Mouse (Mus musculus) cerebellum, adult 9-10 months (tissue): ENCODE measurements around the gene Nlrp9c.
"Not testable (repeated sequence)": the region's sequence is repeated elsewhere in the genome, so short reads cannot be mapped to it uniquely, and the experiment has no call there.

ENCODE experiments used
- DNase-seq: peaks from one replicate; pipeline ENCODE4 v3.0.0; 2022

Gene Nlrp9c

GRCm38 (mm10) chr7:26403600-26403999, at the start of gene Nlrp9c:
TSS of gene Nlrp9c (minus strand) at chr7:26403700.
- DNase-seq, result not testable (repeated sequence)

GRCm38 (mm10) chr7:26434813-26435212, 31.3 kb upstream of the Nlrp9c start, which contains the start of gene Nlrp4a:
TSS of gene Nlrp4a (plus strand) at chr7:26435113.
- DNase-seq, result no peak

- DNase-seq, result not testable (repeated sequence)
Observed at GRCm38 (mm10) chr7:26391811-26392210, 11.7 kb downstream of the Nlrp9c start.

DNA sequence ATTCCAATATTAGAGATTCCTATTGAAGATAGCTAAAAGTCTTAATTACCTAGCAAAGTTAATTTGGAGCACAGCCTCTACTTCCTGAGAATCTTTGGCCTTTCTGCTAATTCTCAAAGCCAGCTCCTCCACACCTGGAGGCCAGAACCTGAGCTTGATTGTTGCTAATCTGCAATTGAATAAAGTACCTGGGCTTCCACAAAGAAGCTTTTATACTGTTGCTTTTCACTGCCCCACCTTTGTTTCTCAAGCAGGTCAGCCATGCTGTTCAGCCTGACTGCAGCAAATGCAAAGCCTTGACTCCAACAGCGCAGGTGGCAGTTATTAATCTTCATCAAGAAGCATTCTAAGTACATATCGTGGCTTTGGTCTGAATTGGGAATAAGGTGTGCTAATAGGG, 12.4 kb downstream of the Nlrp9c start:
- not testable (repeated sequence) for DNase-seq

DNA sequence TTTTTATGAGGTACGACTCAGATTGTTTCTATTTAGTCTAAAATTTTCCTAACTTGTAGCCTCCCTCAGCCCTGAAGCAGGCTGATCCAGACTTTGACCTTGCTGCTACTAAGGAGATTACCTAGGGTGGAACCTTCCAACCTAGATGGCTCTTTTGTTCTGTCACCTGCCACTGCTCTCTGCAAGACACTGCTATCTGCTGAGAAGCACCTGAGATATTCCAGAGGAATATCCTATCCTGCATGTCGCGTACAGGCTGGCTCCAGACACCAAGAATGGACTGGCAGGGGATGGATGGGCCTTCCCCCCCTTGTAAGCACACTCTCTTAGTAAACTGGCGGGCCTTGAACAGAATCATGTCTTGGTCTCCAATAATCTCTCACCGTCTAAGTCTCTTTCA, 16.8 kb downstream of the Nlrp9c start:
- DNase-seq, result not testable (repeated sequence)

- no peak for DNase-seq
Observed at GRCm38 (mm10) chr7:26380807-26381206, 22.7 kb downstream of the Nlrp9c start.

GRCm38 (mm10) chr7:26373221-26373620, 30.3 kb downstream of the Nlrp9c start:
- DNase-seq, result not testable (repeated sequence)

GRCm38 (mm10) chr7:26356719-26357118, 46.8 kb downstream of the Nlrp9c start:
- DNase-seq, result not testable (repeated sequence)

GRCm38 (mm10) chr7:26352258-26352657, 51.2 kb downstream of the Nlrp9c start:
- not testable (repeated sequence) for DNase-seq

DNA sequence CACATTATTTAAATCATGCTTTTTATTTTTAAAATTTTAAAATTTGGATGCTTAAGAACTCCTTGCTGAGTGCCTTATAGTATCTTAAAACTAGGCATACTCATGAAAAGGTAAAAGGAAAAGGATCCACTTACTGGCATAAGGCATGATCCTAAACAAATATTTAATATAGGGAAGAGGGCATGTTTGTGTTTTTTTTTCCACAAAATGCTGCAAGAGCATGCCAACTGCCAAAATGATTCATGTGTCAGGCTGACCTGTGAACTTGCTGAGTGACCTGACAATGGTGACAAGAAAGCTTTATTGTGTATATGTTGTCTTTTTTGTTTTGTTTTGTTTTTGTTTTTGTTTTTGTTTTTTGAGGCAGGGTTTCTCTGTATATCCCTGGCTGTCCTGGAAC, 53.3 kb downstream of the Nlrp9c start:
- DNase-seq, result not testable (repeated sequence)

- not testable (repeated sequence) for DNase-seq
Observed at GRCm38 (mm10) chr7:26320361-26320760, 83.1 kb downstream of the Nlrp9c start.

- not testable (repeated sequence) for DNase-seq
Observed at GRCm38 (mm10) chr7:26315809-26316208, 87.7 kb downstream of the Nlrp9c start.

- not testable (repeated sequence) for DNase-seq
Observed at GRCm38 (mm10) chr7:26315194-26315593, 88.3 kb downstream of the Nlrp9c start.

- DNase-seq, result not testable (repeated sequence)
Observed at GRCm38 (mm10) chr7:26311786-26312185, 91.7 kb downstream of the Nlrp9c start.

GRCm38 (mm10) chr7:26306926-26307325, 96.6 kb downstream of the Nlrp9c start, which contains the start of gene Cyp2a4:
TSS of gene Cyp2a4 (plus strand) at chr7:26307169.
- DNase-seq, result not testable (repeated sequence)

DNA sequence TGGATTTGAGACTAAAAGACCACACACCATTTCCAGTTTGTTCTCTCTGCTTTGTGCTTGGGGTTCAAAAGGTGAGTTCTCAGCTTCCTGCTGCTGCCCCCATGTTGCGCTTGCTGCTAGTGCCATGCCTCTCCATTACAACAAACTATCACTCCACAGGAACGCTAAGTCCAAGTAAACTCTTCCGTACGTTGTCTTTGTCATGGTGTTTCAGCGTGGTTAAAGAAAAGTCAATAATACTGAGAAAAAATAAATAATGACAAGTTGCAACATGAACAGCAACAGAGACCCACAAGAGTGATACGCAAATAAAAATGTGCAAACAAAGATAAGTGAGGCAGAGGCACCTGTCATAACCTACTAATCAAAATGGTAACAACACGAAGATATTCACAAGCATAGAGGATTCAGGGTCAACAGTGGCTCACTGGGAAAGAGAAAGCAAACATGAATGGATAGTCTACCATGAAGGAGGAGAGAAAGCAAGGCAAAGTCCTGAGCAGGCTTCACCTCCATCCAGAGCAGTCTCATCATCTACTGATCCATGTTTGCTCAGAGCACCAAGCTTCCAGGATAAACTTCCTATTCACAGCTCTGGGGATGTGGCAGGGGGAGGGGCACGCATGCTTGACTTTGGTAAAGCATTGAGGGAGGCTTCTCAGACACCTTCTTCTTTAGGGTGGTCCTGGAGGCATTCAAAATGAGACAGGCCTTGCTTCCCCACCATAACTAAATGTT, 99.9 kb downstream of the Nlrp9c start:
- DNase-seq, result not testable (repeated sequence)
